Mouse (Mus musculus): Measurements from ENCODE around the gene Tnp2. TPM values are rescaled to one million over a fixed set of nuclear protein-coding genes. Genes with fewer than 3 reads are reported as not detected.

Tnp2 gene
- polyA plus RNA-seq, 1 experiment from 2014 or later: 3.7 TPM

GRCm38 (mm10) chr16:10790702-10791101 is 2.2 kb upstream of the Tnp2 start, which contains the start of gene Prm3:
Gene Prm3, minus strand, starts transcription at chr16:10790914.
- no peak for DNase-seq (ENCODE audit: low spot score)

GRCm38 (mm10) chr16:10788866-10789265 is 406 bp upstream of the Tnp2 start:
- peak; percentile 40 for DNase-seq (ENCODE audit: low spot score)

DNA sequence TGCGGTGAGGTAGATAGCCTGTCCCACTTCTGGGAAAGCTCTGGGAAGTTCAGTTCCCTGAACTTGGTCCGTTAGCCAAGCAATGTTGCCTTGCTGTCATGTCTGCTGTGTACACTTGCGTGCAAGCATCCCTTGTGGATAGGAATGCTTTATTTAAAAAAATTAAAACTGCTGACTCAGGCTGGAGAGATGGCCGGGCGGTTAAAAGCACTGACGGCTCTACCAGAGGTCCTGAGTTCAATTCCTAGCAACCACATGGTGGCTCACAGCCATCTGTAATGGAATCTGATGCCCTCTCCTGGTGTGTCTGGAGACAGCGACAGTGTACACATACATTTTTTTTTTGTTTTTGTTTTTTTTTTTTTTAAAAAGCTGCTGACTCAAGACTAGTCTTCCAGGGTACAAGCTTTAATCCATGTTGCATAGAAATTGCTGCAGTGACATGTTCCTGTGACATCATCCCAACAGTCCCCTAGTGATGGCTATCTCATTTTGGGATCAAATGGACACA is 857 bp downstream of the Tnp2 start:
- peak; percentile 10 for DNase-seq (ENCODE audit: low spot score)

GRCm38 (mm10) chr16:10786782-10787547 is 1.5 kb downstream of the Tnp2 start:
- no peak for DNase-seq (ENCODE audit: low spot score)

DNA sequence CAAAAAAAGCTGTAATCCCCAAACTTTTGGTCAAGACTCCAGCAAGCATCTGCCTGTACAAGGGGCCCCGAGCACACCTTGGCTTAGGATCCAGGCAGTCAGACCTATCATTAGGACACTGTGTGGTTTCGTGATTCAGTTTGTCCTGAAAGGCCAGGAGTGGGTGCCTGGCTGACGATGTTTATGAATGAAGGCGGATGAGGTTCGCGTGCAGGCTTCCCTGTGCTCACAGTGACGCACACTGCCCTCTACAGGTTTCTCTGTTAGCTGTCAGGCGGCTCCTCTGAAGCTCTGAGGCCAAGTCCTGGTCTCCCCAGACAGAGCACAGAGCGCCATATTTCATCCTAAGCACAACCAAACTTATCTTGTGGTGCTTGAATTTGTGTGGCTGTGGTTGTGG is 2.2 kb downstream of the Tnp2 start:
- peak; percentile 95 for DNase-seq (ENCODE audit: low spot score)

- DNase-seq (ENCODE audit: low spot score): peak; percentile 98
These were observed 2.9 kb downstream of the Tnp2 start, which contains the start of gene Socs1 for GRCm38 (mm10) chr16:10785371-10786231. Gene Socs1, minus strand, starts transcription at chr16:10785536.

DNA sequence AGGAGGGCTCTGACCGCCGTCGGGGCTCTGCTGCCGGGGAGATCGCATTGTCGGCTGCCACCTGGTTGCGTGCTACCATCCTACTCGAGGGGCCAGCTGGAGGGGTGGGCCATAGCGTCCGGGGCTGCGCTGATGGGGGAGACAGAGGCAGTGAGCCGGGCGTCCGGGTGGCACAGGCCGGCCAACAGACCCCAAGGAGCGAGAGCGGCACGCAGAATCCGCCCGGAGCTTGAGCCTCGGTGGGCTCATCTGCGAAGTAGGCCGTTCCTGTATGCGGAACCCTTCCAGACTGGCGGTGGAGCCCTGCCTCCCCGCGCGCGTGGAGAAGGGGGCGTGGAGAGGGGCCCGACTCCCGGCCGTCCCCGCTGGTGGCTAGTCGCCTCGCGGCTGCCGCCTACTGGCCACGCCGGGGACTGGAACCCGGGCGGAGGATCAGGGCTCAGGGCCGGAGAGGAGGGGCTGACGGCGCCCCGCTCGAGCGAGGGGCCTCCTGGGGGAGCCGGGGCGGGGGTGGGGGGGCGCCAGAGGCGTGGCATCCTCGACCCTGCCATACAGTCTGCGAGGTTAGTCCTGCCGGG is 3.6 kb downstream of the Tnp2 start:
- peak; percentile 98 for DNase-seq (ENCODE audit: low spot score)

DNA sequence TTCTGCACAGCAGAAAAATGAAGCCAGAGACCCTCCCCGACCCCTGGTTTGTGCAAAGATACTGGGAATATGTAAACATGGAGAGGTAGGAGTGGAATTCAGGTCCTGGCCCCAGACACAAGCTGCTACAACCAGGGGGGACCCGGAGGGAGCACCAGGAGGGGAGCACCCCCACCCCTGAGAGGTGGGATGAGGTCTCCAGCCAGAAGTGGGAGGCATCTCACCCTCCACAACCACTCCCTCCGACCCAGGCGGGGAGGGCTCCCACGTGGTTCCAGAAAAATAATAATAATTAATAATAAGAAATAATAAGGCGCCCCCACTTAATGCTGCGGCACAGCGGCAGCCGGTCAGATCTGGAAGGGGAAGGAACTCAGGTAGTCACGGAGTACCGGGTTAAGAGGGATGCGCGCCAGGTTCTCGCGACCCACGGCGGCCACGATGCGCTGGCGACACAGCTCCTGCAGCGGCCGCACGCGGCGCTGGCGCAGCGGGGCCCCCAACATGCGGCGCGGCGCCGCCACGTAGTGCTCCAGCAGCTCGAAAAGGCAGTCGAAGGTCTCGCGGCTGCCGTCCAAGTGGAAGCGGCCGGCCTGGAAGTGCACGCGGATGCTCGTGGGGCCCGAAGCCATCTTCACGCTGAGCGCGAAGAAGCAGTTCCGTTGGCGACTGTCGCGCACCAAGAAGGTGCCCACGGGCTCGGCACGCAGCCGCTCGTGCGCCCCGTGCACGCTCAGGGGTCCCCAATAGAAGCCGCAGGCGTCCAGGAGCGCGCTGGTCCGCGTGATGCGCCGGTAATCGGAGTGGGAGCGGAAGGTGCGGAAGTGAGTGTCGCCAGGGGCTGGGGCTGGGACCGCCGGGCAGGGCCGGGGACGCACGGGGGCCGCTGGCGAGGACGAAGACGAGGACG is 4.3 kb downstream of the Tnp2 start:
- DNase-seq (ENCODE audit: low spot score): peak; percentile 75

DNA sequence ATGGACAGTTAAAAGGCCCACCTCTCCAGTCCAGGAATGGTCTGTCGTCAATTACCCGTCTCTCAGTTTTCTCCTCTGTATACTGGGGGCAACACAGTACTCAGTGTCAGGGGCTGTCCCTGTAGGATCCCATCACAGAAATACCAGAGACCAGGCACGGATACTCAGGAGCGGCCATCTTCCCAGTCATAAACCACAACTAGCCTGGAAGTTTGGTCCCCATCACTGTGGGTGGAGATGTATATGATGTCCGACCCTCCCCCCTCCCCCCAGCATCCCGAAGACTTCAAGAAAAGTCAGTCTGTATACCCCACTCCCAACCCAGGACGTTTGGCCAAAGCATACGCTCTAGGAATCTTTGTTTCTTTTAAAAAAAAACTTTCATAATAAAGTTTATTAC is 5.0 kb downstream of the Tnp2 start:
- DNase-seq (ENCODE audit: low spot score): no peak

- DNase-seq (ENCODE audit: low spot score): peak; percentile 46
These were observed 5.4 kb downstream of the Tnp2 start for GRCm38 (mm10) chr16:10783152-10783434.

DNA sequence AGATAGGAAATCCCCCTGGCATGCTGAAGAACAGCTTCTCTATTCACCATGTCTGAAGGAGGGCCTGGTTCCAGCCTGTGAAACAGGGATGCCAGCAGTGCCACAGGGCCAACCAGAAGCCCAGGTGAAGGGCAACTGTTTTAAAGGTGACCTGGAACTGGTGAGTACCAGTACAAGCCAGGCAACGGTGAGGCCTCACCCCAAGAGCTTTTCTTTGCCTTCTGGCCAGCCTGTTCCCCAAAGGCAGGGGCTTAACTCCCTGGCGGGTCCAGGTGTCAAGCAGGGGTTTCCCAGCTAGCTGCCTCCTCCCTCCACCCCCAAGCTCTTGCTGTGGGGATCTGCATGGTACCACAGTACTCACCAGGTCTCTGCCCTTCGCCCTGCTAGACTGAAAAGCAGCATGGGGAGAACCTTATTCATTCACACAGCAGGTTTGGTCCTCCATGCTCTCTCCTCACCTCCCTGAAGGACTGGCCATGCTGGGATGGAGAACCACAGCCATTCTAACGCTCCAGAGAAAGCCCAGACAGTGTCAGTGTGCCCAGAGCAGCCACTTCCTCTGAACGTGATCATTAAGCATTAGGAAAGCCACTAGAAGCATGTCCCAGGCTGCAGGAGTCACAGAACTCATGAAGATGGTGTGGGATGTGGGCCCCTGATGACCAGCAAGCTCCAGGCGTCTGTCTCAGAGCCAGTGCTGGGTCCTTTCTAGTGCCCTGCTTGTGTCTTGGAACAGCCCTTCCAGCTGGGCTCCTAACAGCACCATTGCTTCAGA is 5.9 kb downstream of the Tnp2 start:
- peak; percentile 18 for DNase-seq (ENCODE audit: low spot score)

DNA sequence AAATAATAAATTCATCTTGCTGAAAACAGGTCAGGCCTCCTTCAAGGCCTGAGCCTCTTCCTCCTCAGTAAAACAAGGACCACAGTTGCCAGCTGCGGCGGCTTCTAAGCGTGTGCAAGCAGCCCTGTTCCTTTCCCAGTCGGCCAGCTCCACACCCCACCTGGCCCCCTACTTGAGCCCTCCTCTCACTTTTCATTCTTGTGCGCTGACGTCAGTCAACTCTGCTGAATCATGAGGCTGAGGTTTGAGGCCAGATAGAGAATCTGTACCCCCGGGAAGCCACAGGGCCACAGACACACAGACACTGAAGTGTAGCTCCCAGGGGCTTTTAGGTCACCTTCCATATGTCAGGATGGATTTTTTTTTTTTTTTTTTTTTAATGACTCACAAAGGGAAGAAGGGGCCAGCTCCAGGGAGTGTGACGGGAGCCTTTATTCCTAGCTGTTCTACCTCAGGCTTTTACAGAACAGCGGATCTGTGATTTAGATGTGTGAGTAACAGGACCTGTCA is 6.5 kb downstream of the Tnp2 start:
- peak; percentile 82 for DNase-seq (ENCODE audit: low spot score)

GRCm38 (mm10) chr16:10780631-10781120 is 7.8 kb downstream of the Tnp2 start:
- DNase-seq (ENCODE audit: low spot score): peak; percentile 60

DNA sequence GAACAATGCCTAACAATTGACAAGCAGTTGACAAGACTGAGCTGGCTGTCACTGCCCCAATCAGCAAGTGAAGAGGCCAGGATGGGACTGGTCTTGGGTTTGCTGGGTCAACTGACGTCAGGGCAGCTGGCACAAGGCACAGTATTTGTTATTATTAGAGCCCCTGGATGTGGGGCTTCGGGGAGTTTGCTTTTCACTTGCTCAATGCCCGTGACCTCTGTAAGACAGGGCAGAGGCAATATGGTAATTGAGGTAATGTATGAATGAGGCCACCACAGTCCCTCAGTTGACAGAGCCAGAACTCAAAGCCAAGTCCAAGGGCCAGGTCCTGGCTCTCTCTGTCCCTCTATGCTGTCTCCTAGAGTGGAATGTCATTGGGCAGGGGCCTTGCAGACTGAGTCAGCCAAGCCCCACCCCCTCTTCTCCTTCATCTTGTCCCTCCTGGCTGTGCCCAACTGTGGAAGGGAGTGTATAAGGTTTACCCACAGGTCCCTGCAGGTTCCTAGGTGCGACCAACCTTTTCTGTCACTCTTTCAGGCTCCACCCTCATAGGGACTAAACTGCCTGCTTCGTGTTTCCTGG is 10.8 kb downstream of the Tnp2 start:
- DNase-seq (ENCODE audit: low spot score): no peak

GRCm38 (mm10) chr16:10776322-10776721 is 12.1 kb downstream of the Tnp2 start:
- DNase-seq (ENCODE audit: low spot score): no peak

DNA sequence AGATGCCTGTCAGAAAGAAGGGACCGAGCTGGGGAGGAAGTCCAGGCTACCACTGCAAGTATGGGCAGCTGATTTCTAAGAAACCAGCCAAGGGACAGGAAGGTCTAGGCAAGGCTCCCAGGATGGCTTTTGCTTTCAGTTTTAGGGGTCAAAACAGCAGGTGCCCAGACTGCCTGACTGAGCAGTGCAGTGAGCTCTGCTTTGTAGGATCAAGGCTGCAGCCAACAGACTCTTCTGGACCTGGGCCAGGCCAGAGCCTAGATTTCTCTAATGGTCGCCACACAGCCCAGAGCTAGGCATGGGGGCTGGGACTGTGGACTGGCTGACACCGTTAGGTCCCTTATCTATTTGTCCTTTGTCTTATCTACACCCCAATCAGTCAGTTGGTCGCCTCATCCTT is 13.7 kb downstream of the Tnp2 start:
- DNase-seq (ENCODE audit: low spot score): peak; percentile 13

- no peak for DNase-seq (ENCODE audit: low spot score)
These were observed 14.9 kb downstream of the Tnp2 start for GRCm38 (mm10) chr16:10773543-10773942.

DNA sequence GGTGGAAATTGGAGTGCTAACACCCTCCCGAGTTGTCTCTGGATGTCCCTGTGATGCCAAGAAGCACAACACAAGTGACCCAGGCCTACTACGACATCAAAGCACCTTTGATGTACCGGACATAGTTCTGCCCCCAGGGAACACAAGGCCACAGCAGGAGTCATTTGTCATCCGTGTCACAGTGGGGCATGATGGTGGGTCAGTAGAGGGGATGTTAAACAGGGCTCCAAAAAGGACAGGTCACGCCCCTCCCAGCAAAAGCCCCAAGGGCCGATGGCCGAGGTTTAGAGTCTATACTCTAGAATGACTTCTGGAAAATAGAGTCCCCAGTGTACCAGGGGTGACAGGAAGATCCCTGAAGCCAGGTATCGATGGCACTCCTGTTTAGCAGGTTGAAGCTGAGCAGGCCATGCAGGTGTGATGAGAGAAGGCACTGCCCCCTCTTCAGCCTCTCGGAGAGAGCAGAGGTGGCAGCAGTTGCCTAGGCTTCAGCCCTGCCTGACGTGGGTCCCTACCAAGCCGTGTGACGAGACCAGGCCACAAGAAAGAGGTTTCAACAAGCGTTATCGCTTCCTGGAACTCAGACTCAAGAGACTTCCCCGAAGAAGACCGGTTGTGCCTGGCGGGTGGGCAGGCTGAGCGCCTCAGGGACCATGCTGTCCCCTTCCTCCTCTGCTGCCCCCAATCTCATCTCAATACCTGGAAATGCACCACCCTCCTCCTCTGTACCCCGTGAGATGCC is 16.5 kb downstream of the Tnp2 start:
- peak; percentile 86 for DNase-seq (ENCODE audit: low spot score)
